Mouse (Mus musculus) stomach, postnatal 0 days (tissue): Measurements from ENCODE around the gene Xpa.

ENCODE experiments used
- CTCF ChIP-seq: IDR thresholded peaks from 2 replicates; pipeline ENCODE4 v1.5.1; 2016; ENCODE audit warnings: antibody characterized with exemption, low read depth, mild to moderate bottlenecking, moderate library complexity
- EP300 ChIP-seq: optimal IDR thresholded peaks from 2 replicates; pipeline ENCODE3; 2016; ENCODE audit warnings: antibody characterized with exemption

- TF ChIP-seq CTCF (peak; percentile 92), EP300 (no peak)
Measured at GRCm38 (mm10) chr4:46201834-46202561, 5.9 kb upstream of the Xpa start.
